Mouse (Mus musculus) lung, postnatal 0 days (tissue): ENCODE data around the gene Slc25a40. TPM values are rescaled to one million over a fixed set of nuclear protein-coding genes. Genes with fewer than 3 reads are reported as not detected.

ENCODE experiments used
- ATAC-seq: fragments of 200-750 bp; cut with Nextera tagmentation; 2 replicates; pipeline ENCODE4 v1.8.0; 2017; ENCODE audit warnings: moderate library complexity
- DNase-seq: peaks from one replicate; pipeline ENCODE4 v3.0.0-alpha.2; 2016; ENCODE audit warnings: low spot score
- H3K27ac ChIP-seq: fragments of 300-500 bp; sonication (generic); 2 replicates; pipeline ENCODE4 v1.5.1; 2014; ENCODE audit warnings: antibody characterized with exemption, mild to moderate bottlenecking, low read length, mixed read lengths
- H3K27me3 ChIP-seq: fragments of 300-500 bp; sonication (generic); replicated peaks from 2 replicates; pipeline ENCODE4 v1.6.1; 2014; ENCODE audit warnings: low read length, mixed read lengths; ENCODE audit not compliant: insufficient read depth
- H3K36me3 ChIP-seq: fragments of 300-500 bp; sonication (generic); 2 replicates; pipeline ENCODE4 v1.6.1; 2014; ENCODE audit warnings: low read length, mixed read lengths; ENCODE audit not compliant: insufficient read depth
- H3K4me1 ChIP-seq: fragments of 300-500 bp; sonication (generic); 2 replicates; pipeline ENCODE4 v1.6.1; 2014; ENCODE audit warnings: antibody characterized with exemption, low read depth, low read length, mixed read lengths; ENCODE audit not compliant: insufficient read depth
- H3K4me2 ChIP-seq: fragments of 300-500 bp; sonication (generic); replicated peaks from 2 replicates; pipeline ENCODE4 v1.6.1; 2014; ENCODE audit warnings: low read depth, mild to moderate bottlenecking, low read length, moderate library complexity, mixed read lengths
- H3K4me3 ChIP-seq: fragments of 300-500 bp; sonication (generic); 2 replicates; pipeline ENCODE4 v1.5.1; 2014; ENCODE audit warnings: low read depth, low read length
- H3K9ac ChIP-seq: fragments of 300-500 bp; sonication (generic); replicated peaks from 2 replicates; pipeline ENCODE4 v1.6.1; 2014; ENCODE audit warnings: low read depth, mild to moderate bottlenecking
- H3K9me3 ChIP-seq: fragments of 300-500 bp; sonication (generic); 2 replicates; pipeline ENCODE4 v1.6.1; 2016; ENCODE audit warnings: low read length, mixed read lengths
- CTCF ChIP-seq: IDR thresholded peaks from 2 replicates; pipeline ENCODE4 v1.5.1; 2016; ENCODE audit warnings: antibody characterized with exemption, mild to moderate bottlenecking
- EP300 ChIP-seq: IDR thresholded peaks from 2 replicates; pipeline ENCODE4 v1.6.1; 2016; ENCODE audit warnings: antibody characterized with exemption, mild to moderate bottlenecking, control low read depth
- WGBS: fragments of 180-500 bp; shearing (Covaris S2); extraction: QIAGEN DNeasy Blood & Tissue Kit; methylation state at CpG from one replicate; pipeline ENCODE4 v1.1.7; 2014; 5-methylcytosine and 5-hydroxymethylcytosine counted together
- polyA plus RNA-seq: library from polyadenylated mRNA; unstranded; fragments of >200 nt; fragmentation: Nextera tagmentation; extraction: Ambion mirVana; gene quantifications from 2 replicates; pipeline ENCODE4 v1.2.1, GENCODE M21; 2015

Slc25a40 gene
- 8.6 and 9.0 TPM in 2 replicates for polyA plus RNA-seq

- Histone ChIP-seq H3K27me3 (no peaks in the 10 kb centered on the region), H3K9me3 (no peaks in the 10 kb centered on the region), H3K4me3 (peak within 1 kb of the TSS; percentile 88), H3K27ac (peak within 1 kb of the TSS; percentile 86), H3K4me1 (peaks cover 3% of the 10 kb centered on the region; the same call in 1 of the 2 replicates), H3K36me3 (no peaks in the 10 kb centered on the region; the same call in 1 of the 2 replicates), H3K9ac (peak within 1 kb of the TSS; percentile 81), H3K4me2 (peak within 1 kb of the TSS; percentile 94)
- 2% methylated on average over 65 of the region's 93 CpGs for WGBS
- DNase-seq, result peak; percentile 95
- TF ChIP-seq EP300 (no peak), CTCF (no peak)
- peak; percentile 98 for ATAC-seq
Observed at GRCm38 (mm10) chr5:8422157-8422931, at the start of gene Slc25a40, which contains the start of gene Dbf4. Gene Slc25a40 (plus strand): TSS chr5:8422850. Gene Dbf4 (minus strand): TSS chr5:8422716.

GRCm38 (mm10) chr5:8373415-8373814 lies 49.2 kb upstream of the Slc25a40 start:
- Histone ChIP-seq H3K4me3 (no peak overlapping the region), H3K4me1 (no peaks in the 10 kb centered on the region), H3K4me2 (no peak overlapping the region), H3K27me3 (0 out of 2 replicates have a peak, but pooled peaks cover under 1% of the 10 kb centered on the region), H3K27ac (no peak overlapping the region), H3K36me3 (no peaks in the 10 kb centered on the region), H3K9ac (no peak overlapping the region), H3K9me3 (no peaks in the 10 kb centered on the region)
- 85% methylated on average over 4 of the region's 4 CpGs for WGBS
- no peak for DNase-seq
- ATAC-seq, result no peak
- no peak for TF ChIP-seq EP300
- TF ChIP-seq CTCF, result no peak

- Histone ChIP-seq H3K27me3 (no peaks in the 10 kb centered on the region), H3K27ac (no peak overlapping the region), H3K4me1 (no peaks in the 10 kb centered on the region), H3K9me3 (no peaks in the 10 kb centered on the region), H3K9ac (no peak overlapping the region), H3K4me3 (no peak overlapping the region), H3K36me3 (no peaks in the 10 kb centered on the region), H3K4me2 (no peak overlapping the region)
- ATAC-seq (no peak), DNase-seq (no peak)
- WGBS, result 79% methylated on average over 5 of the region's 5 CpGs
- TF ChIP-seq CTCF (no peak), EP300 (no peak)
Observed at GRCm38 (mm10) chr5:8374297-8374906, 48.2 kb upstream of the Slc25a40 start.

GRCm38 (mm10) chr5:8393891-8394583 lies 28.6 kb upstream of the Slc25a40 start:
- H3K4me2 ChIP-seq, result no peak overlapping the region
- no peaks in the 10 kb centered on the region for H3K9me3 ChIP-seq
- DNase-seq, result no peak
- H3K9ac ChIP-seq, result no peak overlapping the region
- no peaks in the 10 kb centered on the region for H3K27me3 ChIP-seq
- no peak overlapping the region for H3K27ac ChIP-seq
- no peak for TF ChIP-seq EP300
- no peak for TF ChIP-seq CTCF
- no peak for ATAC-seq
- H3K4me1 ChIP-seq, result no peaks in the 10 kb centered on the region
- no peak overlapping the region for H3K4me3 ChIP-seq
- H3K36me3 ChIP-seq, result no peaks in the 10 kb centered on the region
- 60% methylated on average over 1 of the region's 1 CpGs for WGBS

GRCm38 (mm10) chr5:8397587-8398249 lies 24.9 kb upstream of the Slc25a40 start:
- DNase-seq (no peak), ATAC-seq (no peak)
- Histone ChIP-seq H3K4me3 (no peak overlapping the region), H3K27ac (no peak overlapping the region), H3K9me3 (no peaks in the 10 kb centered on the region), H3K9ac (no peak overlapping the region), H3K4me1 (no peaks in the 10 kb centered on the region), H3K27me3 (no peaks in the 10 kb centered on the region), H3K4me2 (no peak overlapping the region), H3K36me3 (no peaks in the 10 kb centered on the region)
- TF ChIP-seq EP300, result no peak
- no peak for TF ChIP-seq CTCF
- WGBS, result 94% methylated on average over 13 of the region's 13 CpGs
